In the genomic region with DNA sequence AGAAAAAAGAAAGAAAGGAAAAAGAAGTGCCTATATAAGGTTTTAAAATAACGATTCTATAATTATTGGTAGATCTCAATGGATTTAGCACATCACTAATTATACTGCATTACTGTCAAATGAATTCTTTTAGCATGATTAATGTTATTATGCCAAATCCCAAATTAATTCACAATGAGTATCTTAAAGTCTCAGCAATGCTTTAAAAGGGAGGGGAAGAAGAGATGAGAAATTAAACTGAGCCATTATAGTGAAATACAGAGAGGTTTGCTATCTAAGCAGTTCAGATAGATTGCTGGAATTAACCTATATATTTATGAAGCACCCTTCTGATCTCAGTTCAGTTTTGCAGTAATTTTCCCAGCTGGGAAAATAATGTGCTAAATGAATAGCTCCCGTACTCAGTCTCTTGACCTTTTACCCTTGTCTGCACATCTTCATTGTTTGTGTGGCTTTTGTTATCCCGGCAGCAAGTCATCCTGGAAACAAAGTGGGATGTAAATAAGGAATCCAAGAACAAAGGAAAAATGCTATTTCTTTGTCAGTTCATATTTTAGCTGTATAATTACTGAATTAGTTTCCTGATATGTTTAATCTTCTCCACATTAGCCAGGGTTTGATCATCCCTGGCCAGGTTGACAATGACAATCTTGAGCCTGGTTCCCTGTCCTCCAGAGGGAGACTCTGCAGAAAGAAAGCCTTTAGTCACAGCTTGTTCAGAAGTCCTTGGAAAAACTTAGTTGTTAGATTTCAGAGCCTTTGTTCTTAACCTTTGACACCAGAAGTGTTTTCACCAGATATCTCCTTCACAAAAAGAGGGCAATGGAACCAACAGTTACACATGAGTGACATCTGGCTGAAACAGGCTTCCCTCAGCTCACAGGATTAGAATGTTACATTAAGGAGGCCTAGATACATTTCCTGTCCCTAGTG, we compare ENCODE assay signal across 23 mouse cellular contexts.
A peak's percentile ranks its signal among the peaks of the same experiment; 100 is the strongest.
DNase-seq lines count a peak whose midpoint lies in the region; ATAC-seq and TF ChIP-seq lines count a peak whose summit lies in the region.
"Had no signal": no experiment of that assay in that cellular context is flagged by ENCODE, and none has a peak within 500 bp of the region (broad histone marks: within the 10 kb centered on the region; RNA-seq: fewer than 3 reads in every experiment).

No protein-coding gene starts in this region.

- peak; percentile 3; the same call in 1 of the 2 replicates for TF ChIP-seq CTCF in lung, postnatal 0 days (IDR thresholded peaks at IDR 0.05)
- no peak for TF ChIP-seq CTCF in lung, adult 2 months (IDR thresholded peaks at IDR 0.05; ENCODE audit: insufficient read depth, low read length)

- no peaks in the 10 kb centered on the region for H3K27me3 ChIP-seq in forebrain, embryonic 13.5 days
- no peaks in the 10 kb centered on the region for H3K27me3 ChIP-seq in forebrain, embryonic 12.5 days
- H3K27me3 ChIP-seq in lung, postnatal 0 days (replicated peaks; ENCODE audit: insufficient read depth, low read length) = no peaks in the 10 kb centered on the region
- no peaks in the 10 kb centered on the region for H3K27me3 ChIP-seq in midbrain, embryonic 16.5 days (ENCODE audit: control insufficient read depth, insufficient read depth, low read depth, low read length)
- no peaks in the 10 kb centered on the region for H3K27me3 ChIP-seq in intestine, embryonic 15.5 days (replicated peaks)
- H3K27me3 ChIP-seq: embryonic facial prominence, embryonic 15.5 days; heart, embryonic 12.5 days; megakaryocyte, embryonic 14.5 days had no signal

- H3K36me3 ChIP-seq in forebrain, embryonic 13.5 days (ENCODE audit: poor library complexity, severe bottlenecking) = no peaks in the 10 kb centered on the region
- no peaks in the 10 kb centered on the region for H3K36me3 ChIP-seq in forebrain, embryonic 12.5 days (replicated peaks)
- H3K36me3 ChIP-seq in lung, postnatal 0 days (ENCODE audit: insufficient read depth, low read length) = no peaks in the 10 kb centered on the region
- no peaks in the 10 kb centered on the region for H3K36me3 ChIP-seq in midbrain, embryonic 16.5 days (ENCODE audit: control insufficient read depth, insufficient read depth, low read length)
- no peaks in the 10 kb centered on the region for H3K36me3 ChIP-seq in intestine, embryonic 15.5 days
- H3K36me3 ChIP-seq: embryonic facial prominence, embryonic 15.5 days; heart, embryonic 12.5 days had no signal

- 14% methylated on average over 3 of the region's 3 CpGs for WGBS in forebrain, embryonic 13.5 days
- WGBS in forebrain, embryonic 12.5 days = 20% methylated on average over 3 of the region's 3 CpGs
- 29% methylated on average over 3 of the region's 3 CpGs for whole genome bisulfite sequencing in lung, postnatal 0 days
- WGBS in lung, adult 2 months = 46% methylated on average over 3 of the region's 3 CpGs
- 13% methylated on average over 3 of the region's 3 CpGs for WGBS in midbrain, embryonic 16.5 days
- WGBS in intestine, embryonic 15.5 days = 36% methylated on average over 3 of the region's 3 CpGs

- TF ChIP-seq EP300 in lung, postnatal 0 days (IDR thresholded peaks at IDR 0.05) = no peak

- peak; percentile 43; the same call in 1 of the 2 replicates for ATAC-seq in forebrain, embryonic 13.5 days
- ATAC-seq in forebrain, embryonic 12.5 days (ENCODE audit: low FRiP score) = no peak
- ATAC-seq in lung, postnatal 0 days = no peak
- peak; percentile 62 for ATAC-seq in midbrain, embryonic 16.5 days
- ATAC-seq in intestine, embryonic 15.5 days = no peak
- ATAC-seq: inflammation-experienced regulatory T-cells, adult 6 months had no signal

- no peak overlapping the region for H3K27ac ChIP-seq in forebrain, embryonic 13.5 days
- no peak overlapping the region for H3K27ac ChIP-seq in forebrain, embryonic 12.5 days
- H3K27ac ChIP-seq in lung, postnatal 0 days (ENCODE audit: low read length) = no peak overlapping the region
- H3K27ac ChIP-seq in midbrain, embryonic 16.5 days (ENCODE audit: low read length) = no peak overlapping the region
- no peak overlapping the region for H3K27ac ChIP-seq in intestine, embryonic 15.5 days
- H3K27ac ChIP-seq: embryonic facial prominence, embryonic 15.5 days; gastrocnemius, adult 2 months; stomach, postnatal 0 days had no signal

- peaks cover 4% of the 10 kb centered on the region; the same call in 1 of the 2 replicates for H3K4me1 ChIP-seq in forebrain, embryonic 13.5 days
- peaks cover 9% of the 10 kb centered on the region for H3K4me1 ChIP-seq in forebrain, embryonic 12.5 days
- no peaks in the 10 kb centered on the region for H3K4me1 ChIP-seq in lung, postnatal 0 days (ENCODE audit: insufficient read depth, low read depth, low read length)
- H3K4me1 ChIP-seq in lung, adult 2 months (ENCODE audit: control insufficient read depth, insufficient read depth, low read length) = 0 out of 2 replicates have a peak, but pooled peaks cover 2% of the 10 kb centered on the region
- 0 out of 2 replicates have a peak, but pooled peaks cover 4% of the 10 kb centered on the region for H3K4me1 ChIP-seq in midbrain, embryonic 16.5 days (ENCODE audit: control insufficient read depth, insufficient read depth, low read length)
- H3K4me1 ChIP-seq in intestine, embryonic 15.5 days (replicated peaks) = no peaks in the 10 kb centered on the region
- H3K4me1 ChIP-seq: embryonic facial prominence, embryonic 15.5 days had no signal

- no peak overlapping the region for H3K4me2 ChIP-seq in forebrain, embryonic 13.5 days
- no peak overlapping the region for H3K4me2 ChIP-seq in forebrain, embryonic 12.5 days
- no peak overlapping the region for H3K4me2 ChIP-seq in lung, postnatal 0 days (replicated peaks; ENCODE audit: low read depth, low read length)
- H3K4me2 ChIP-seq in midbrain, embryonic 16.5 days (ENCODE audit: low read length) = no peak overlapping the region
- H3K4me2 ChIP-seq in intestine, embryonic 15.5 days (replicated peaks) = no peak overlapping the region
- H3K4me2 ChIP-seq: embryonic facial prominence, embryonic 15.5 days; heart, embryonic 12.5 days had no signal

- H3K4me3 ChIP-seq in forebrain, embryonic 13.5 days = no peak overlapping the region
- no peak overlapping the region for H3K4me3 ChIP-seq in forebrain, embryonic 12.5 days (replicated peaks)
- H3K4me3 ChIP-seq in lung, postnatal 0 days (ENCODE audit: low read depth, low read length) = no peak overlapping the region
- no peak overlapping the region for H3K4me3 ChIP-seq in lung, adult 2 months (replicated peaks; ENCODE audit: extremely low read depth, low read depth, low read length)
- H3K4me3 ChIP-seq in midbrain, embryonic 16.5 days (ENCODE audit: low read depth, low read length) = no peak overlapping the region
- no peak overlapping the region for H3K4me3 ChIP-seq in intestine, embryonic 15.5 days (replicated peaks)
- H3K4me3 ChIP-seq: embryonic facial prominence, embryonic 15.5 days; gastrocnemius, adult 2 months; heart, embryonic 12.5 days; megakaryocyte, embryonic 14.5 days; myocyte had no signal

- no peak for TF ChIP-seq POLR2A in lung, adult 2 months (IDR thresholded peaks at IDR 0.05; ENCODE audit: borderline replicate concordance, extremely low read depth, low read depth, low read length)

- no peaks in the 10 kb centered on the region for H3K9me3 ChIP-seq in forebrain, embryonic 13.5 days (replicated peaks)
- H3K9me3 ChIP-seq in forebrain, embryonic 12.5 days = no peaks in the 10 kb centered on the region
- H3K9me3 ChIP-seq in lung, postnatal 0 days (ENCODE audit: low read length) = no peaks in the 10 kb centered on the region
- no peaks in the 10 kb centered on the region for H3K9me3 ChIP-seq in midbrain, embryonic 16.5 days (replicated peaks; ENCODE audit: control insufficient read depth, low read length, poor library complexity, severe bottlenecking)
- no peaks in the 10 kb centered on the region for H3K9me3 ChIP-seq in intestine, embryonic 15.5 days
- H3K9me3 ChIP-seq: embryonic facial prominence, embryonic 15.5 days; heart, embryonic 12.5 days; megakaryocyte, embryonic 14.5 days had no signal

- H3K9ac ChIP-seq in forebrain, embryonic 13.5 days = no peak overlapping the region
- no peak overlapping the region for H3K9ac ChIP-seq in forebrain, embryonic 12.5 days
- no peak overlapping the region for H3K9ac ChIP-seq in lung, postnatal 0 days (replicated peaks; ENCODE audit: low read depth)
- H3K9ac ChIP-seq in midbrain, embryonic 16.5 days (ENCODE audit: low read depth, low read length) = no peak overlapping the region
- no peak overlapping the region for H3K9ac ChIP-seq in intestine, embryonic 15.5 days
- H3K9ac ChIP-seq: embryonic facial prominence, embryonic 15.5 days; heart, embryonic 12.5 days had no signal

- no peak for DNase-seq in lung, postnatal 0 days (ENCODE audit: low spot score)
- DNase-seq in lung, adult 2 months = no peak
- DNase-seq in embryo, embryonic 9.5 days (ENCODE audit: extremely low spot score) = peak; percentile 51
- no peak for DNase-seq in adipocyte (ENCODE audit: low spot score)
- DNase-seq: cerebellum, adult 9-10 months; gastrocnemius, adult 2 months; heart, postnatal 14 days; kidney, adult 8-10 months; kidney, postnatal 25 days; left cerebral cortex, postnatal 4 days; liver; lung, postnatal 14 days; right cerebral cortex, postnatal 4 days had no signal

Comparison
In these comparisons a context has a peak if more than half of its experiments do, and no peak if none do; other contexts are left out.
1. ATAC-seq: peak in forebrain, embryonic 13.5 days (single experiment) and midbrain, embryonic 16.5 days (single experiment); none in forebrain, embryonic 12.5 days (single experiment), lung, postnatal 0 days (single experiment) and intestine, embryonic 15.5 days (single experiment).